Mouse (Mus musculus): ENCODE measurements around the gene Cic. TPM values are rescaled to one million over a fixed set of nuclear protein-coding genes. Genes with fewer than 3 reads are reported as not detected.
A peak's percentile ranks its signal among the peaks of the same experiment; 100 is the strongest.

The Cic gene
- polyA plus RNA-seq, 1 experiment from 2014 or later = 33.3 TPM

DNA sequence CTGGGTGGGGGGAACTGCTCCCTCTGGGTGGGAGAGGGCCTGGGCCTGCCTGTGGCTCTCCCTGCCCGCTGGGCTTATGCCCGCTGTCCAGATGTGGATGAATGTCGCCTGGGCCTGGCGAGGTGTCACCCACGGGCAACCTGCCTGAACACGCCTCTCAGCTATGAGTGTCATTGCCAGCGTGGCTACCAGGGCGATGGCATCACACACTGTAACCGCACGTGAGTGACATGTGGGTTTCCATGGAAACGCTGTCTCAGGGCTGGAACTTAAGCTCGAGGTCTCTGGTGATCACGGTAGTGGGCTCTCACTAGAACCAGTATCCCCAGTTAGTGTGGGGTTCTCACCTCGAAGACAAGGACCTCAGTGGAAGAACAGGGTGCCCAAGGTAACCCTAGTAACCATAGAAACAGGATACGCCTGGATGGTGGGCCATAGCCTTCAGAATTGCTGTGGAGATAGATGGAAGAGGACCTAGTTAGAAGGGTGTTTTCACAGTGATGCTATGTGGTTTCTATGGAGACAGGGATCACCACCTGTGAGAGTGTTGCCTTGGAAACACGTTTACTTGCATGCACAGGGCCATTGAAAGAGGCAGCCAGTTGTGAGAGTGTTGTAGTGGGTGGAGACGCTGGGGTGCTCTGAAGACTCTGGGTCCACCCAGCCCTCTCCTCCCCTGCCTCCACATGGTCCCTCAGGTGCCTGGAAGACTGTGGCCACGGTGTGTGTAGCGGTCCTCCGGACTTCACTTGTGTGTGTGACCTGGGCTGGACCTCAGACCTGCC, 73.7 kb downstream of the Cic start:
- WGBS = 74% methylated on average over 20 of the region's 20 CpGs
- H3K4me3 ChIP-seq (replicated peaks) = no peak overlapping the region
- H3K36me3 ChIP-seq = peaks cover 82% of the 10 kb centered on the region
- 0 out of 2 replicates have a peak overlapping the region, but pooled peaks have one; percentile 1 for H3K9ac ChIP-seq (replicated peaks)
- no peaks in the 10 kb centered on the region for H3K9me3 ChIP-seq (replicated peaks)
- H3K27me3 ChIP-seq (replicated peaks) = no peaks in the 10 kb centered on the region
- peak; percentile 53; the same call in 1 of the 2 replicates for ATAC-seq (ENCODE audit: low FRiP score)
- H3K4me2 ChIP-seq = no peak overlapping the region
- H3K27ac ChIP-seq (replicated peaks) = no peak overlapping the region
- H3K4me1 ChIP-seq = no peaks in the 10 kb centered on the region

Small RNAs within 50 kb of the gene (microRNA-seq; reads per million reads assigned to microRNA genes)
- gene Mir7048 = not detected

Other genes with a start within 250 kb of the Cic start
- 14.9 and 17.8 TPM in 2 replicates for gene Grik5, start 195.4 kb upstream of the Cic start, polyA plus RNA-seq (2015; fragmentation: Nextera tagmentation; extraction: Ambion mirVana)
- 31.6 TPM in 2 replicates for gene Zfp574, start 195.1 kb upstream of the Cic start, polyA plus RNA-seq (2015; fragmentation: Nextera tagmentation; extraction: Ambion mirVana)
- gene Pou2f2, start 88.0 kb upstream of the Cic start, polyA plus RNA-seq (2015; fragmentation: Nextera tagmentation; extraction: Ambion mirVana) = 19.5 and 24.1 TPM in 2 replicates
- 16.7 and 17.7 TPM in 2 replicates for gene Dedd2, start 47.1 kb upstream of the Cic start, polyA plus RNA-seq (2015; fragmentation: Nextera tagmentation; extraction: Ambion mirVana)
- gene Zfp526, start 46.3 kb upstream of the Cic start, polyA plus RNA-seq (2015; fragmentation: Nextera tagmentation; extraction: Ambion mirVana) = 1.7 and 2.3 TPM in 2 replicates
- gene Gsk3a, start 29.9 kb upstream of the Cic start, polyA plus RNA-seq (2015; fragmentation: Nextera tagmentation; extraction: Ambion mirVana) = 16.0 and 16.3 TPM in 2 replicates
- 3.7 and 6.5 TPM in 2 replicates for gene Erf, start 16.9 kb upstream of the Cic start, polyA plus RNA-seq (2015; fragmentation: Nextera tagmentation; extraction: Ambion mirVana)
- 458 and 569 TPM in 2 replicates for gene Pafah1b3, start 30.3 kb downstream of the Cic start, polyA plus RNA-seq (2015; fragmentation: Nextera tagmentation; extraction: Ambion mirVana)
- 3.0 and 3.5 TPM in 2 replicates for gene Prr19, start 33.7 kb downstream of the Cic start, polyA plus RNA-seq (2015; fragmentation: Nextera tagmentation; extraction: Ambion mirVana)
- 73.5 and 98.1 TPM in 2 replicates for gene Tmem145, start 38.4 kb downstream of the Cic start, polyA plus RNA-seq (2015; fragmentation: Nextera tagmentation; extraction: Ambion mirVana)
- 19.3 and 22.7 TPM in 2 replicates for gene Megf8, start 49.5 kb downstream of the Cic start, polyA plus RNA-seq (2015; fragmentation: Nextera tagmentation; extraction: Ambion mirVana)
- 0.54 and 2.3 TPM in 2 replicates for gene Cnfn, start 102.0 kb downstream of the Cic start, polyA plus RNA-seq (2015; fragmentation: Nextera tagmentation; extraction: Ambion mirVana)
- gene Lipe, start 131.0 kb downstream of the Cic start, polyA plus RNA-seq (2015; fragmentation: Nextera tagmentation; extraction: Ambion mirVana) = 12.1 and 12.5 TPM in 2 replicates
- 1.3 and 1.6 TPM in 2 replicates for gene Cxcl17, start 145.2 kb downstream of the Cic start, polyA plus RNA-seq (2015; fragmentation: Nextera tagmentation; extraction: Ambion mirVana)
- 1.1 and 3.4 TPM in 2 replicates for gene Ceacam1, start 209.9 kb downstream of the Cic start, polyA plus RNA-seq (2015; fragmentation: Nextera tagmentation; extraction: Ambion mirVana)